Mouse (Mus musculus): Measurements from ENCODE around the gene Nek1. TPM values are rescaled to one million over a fixed set of nuclear protein-coding genes. Genes with fewer than 3 reads are reported as not detected.

The Nek1 gene
- total RNA-seq, 1 experiment from 2014 or later, result 6.8 TPM

Other genes with a start within 250 kb of the Nek1 start
- gene Hpf1, start 102.8 kb upstream of the Nek1 start, total RNA-seq (2017), result 51.8 to 65.0 TPM (median 55.0 TPM) in 3 replicates
- 45.9 to 82.4 TPM (median 55.4 TPM) in 3 replicates for gene Clcn3, start 9.9 kb upstream of the Nek1 start, total RNA-seq (2017)
- gene Sh3rf1, start 230.7 kb downstream of the Nek1 start, total RNA-seq (2017), result 0.57 to 2.6 TPM (median 2.1 TPM) in 3 replicates

Measured in monocyte, adult 5-6 weeks (primary cell).